Mouse (Mus musculus) left cerebral cortex, adult 11 months (tissue): ENCODE results near the gene BC024978.

Source experiments
- DNase-seq: peaks from one replicate; pipeline ENCODE4 v3.0.0; 2022; ENCODE audit warnings: low spot score

The BC024978 gene

DNA sequence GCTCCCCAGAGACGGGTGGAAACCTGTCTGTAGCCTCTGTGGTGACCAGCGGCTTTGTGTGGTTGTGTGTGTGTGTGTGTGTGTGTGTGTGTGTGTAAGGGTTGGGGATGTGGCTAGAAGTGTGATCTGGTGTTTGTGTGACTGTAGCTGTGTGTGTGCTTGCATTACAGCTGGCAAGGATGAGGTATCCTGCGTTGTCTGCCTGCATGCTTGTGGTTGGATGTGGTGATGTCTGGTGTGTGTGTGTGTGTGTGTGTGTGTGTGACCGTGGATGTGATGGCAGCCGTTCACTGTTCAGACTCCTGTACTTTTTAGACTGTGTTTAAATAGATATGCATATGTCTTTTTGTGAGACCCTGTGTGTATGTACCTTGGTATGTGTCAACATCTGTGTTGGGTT is 64.2 kb downstream of the BC024978 start:
- DNase-seq, result no peak
